Mouse (Mus musculus): ENCODE measurements around the gene Mlana.

- no peak for TF ChIP-seq CTCF (IDR thresholded peaks at IDR 0.05; ENCODE audit: control insufficient read depth, insufficient read depth, insufficient replicate concordance, low read depth, low read length)
- no peak for TF ChIP-seq POLR2A (IDR thresholded peaks at IDR 0.05; ENCODE audit: control insufficient read depth, low read depth, low read length)
Observed at GRCm38 (mm10) chr19:29735421-29735820, 37.8 kb downstream of the Mlana start.

Data from testis, adult 2 months (tissue).